Mouse (Mus musculus): Measurements from ENCODE around the gene Tceal5. TPM values are rescaled to one million over a fixed set of nuclear protein-coding genes. Genes with fewer than 3 reads are reported as not detected.

Tceal5 gene
- polyA plus RNA-seq, 1 experiment from 2014 or later, result 1.2 TPM

Small RNA genes lying within 50 kb of the gene (microRNA-seq; reads per million reads assigned to microRNA genes)
- not detected for gene Mir6383 (ENCODE audit: insufficient number of aligned reads)

Other genes starting within 250 kb of the Tceal5 start
- 117 and 122 TPM in 2 replicates for gene Arxes2, start 210.1 kb downstream of the Tceal5 start, polyA plus RNA-seq (2014; fragmentation: Nextera tagmentation; extraction: Ambion mirVana)
- 48.9 and 49.3 TPM in 2 replicates for gene Arxes1, start 170.5 kb downstream of the Tceal5 start, polyA plus RNA-seq (2014; fragmentation: Nextera tagmentation; extraction: Ambion mirVana)
- gene Bex2, start 135.6 kb downstream of the Tceal5 start, polyA plus RNA-seq (2014; fragmentation: Nextera tagmentation; extraction: Ambion mirVana), result 302 and 303 TPM in 2 replicates
- not detected in 2 replicates for gene Nxf3, start 118.6 kb downstream of the Tceal5 start, polyA plus RNA-seq (2014; fragmentation: Nextera tagmentation; extraction: Ambion mirVana)
- gene Bex4, start 64.9 kb downstream of the Tceal5 start, polyA plus RNA-seq (2014; fragmentation: Nextera tagmentation; extraction: Ambion mirVana), result 117 and 126 TPM in 2 replicates
- 149 and 163 TPM in 2 replicates for gene Tceal8, start 31.5 kb downstream of the Tceal5 start, polyA plus RNA-seq (2014; fragmentation: Nextera tagmentation; extraction: Ambion mirVana)
- 1.1 and 1.2 TPM in 2 replicates for gene Tceal7, start 10.9 kb upstream of the Tceal5 start, polyA plus RNA-seq (2014; fragmentation: Nextera tagmentation; extraction: Ambion mirVana)
- 135 and 136 TPM in 2 replicates for gene Bex1, start 11.6 kb upstream of the Tceal5 start, polyA plus RNA-seq (2014; fragmentation: Nextera tagmentation; extraction: Ambion mirVana)
- gene Tceal9, start 41.2 kb upstream of the Tceal5 start, polyA plus RNA-seq (2014; fragmentation: Nextera tagmentation; extraction: Ambion mirVana), result 376 and 408 TPM in 2 replicates
- 662 and 667 TPM in 2 replicates for gene Bex3, start 66.4 kb upstream of the Tceal5 start, polyA plus RNA-seq (2014; fragmentation: Nextera tagmentation; extraction: Ambion mirVana)